Mouse (Mus musculus) urinary bladder, postnatal 36 days (tissue): ENCODE measurements around the gene Slc35e4.
"Not testable (repeated sequence)": the region's sequence is repeated elsewhere in the genome, so short reads cannot be mapped to it uniquely, and the experiment has no call there.

Experiments used
- DNase-seq, 2 experiments: peaks; one replicate each; pipeline ENCODE4 v3.0.0; 2022; ENCODE audit warnings: low spot score in 2 of 2, mixed read lengths in 1 of 2

Slc35e4 gene

GRCm38 (mm10) chr11:3914109-3914840 lies at the start of gene Slc35e4:
Slc35e4 (minus strand) TSS chr11:3914664.
- DNase-seq: peak; percentile 70 to 83

DNA sequence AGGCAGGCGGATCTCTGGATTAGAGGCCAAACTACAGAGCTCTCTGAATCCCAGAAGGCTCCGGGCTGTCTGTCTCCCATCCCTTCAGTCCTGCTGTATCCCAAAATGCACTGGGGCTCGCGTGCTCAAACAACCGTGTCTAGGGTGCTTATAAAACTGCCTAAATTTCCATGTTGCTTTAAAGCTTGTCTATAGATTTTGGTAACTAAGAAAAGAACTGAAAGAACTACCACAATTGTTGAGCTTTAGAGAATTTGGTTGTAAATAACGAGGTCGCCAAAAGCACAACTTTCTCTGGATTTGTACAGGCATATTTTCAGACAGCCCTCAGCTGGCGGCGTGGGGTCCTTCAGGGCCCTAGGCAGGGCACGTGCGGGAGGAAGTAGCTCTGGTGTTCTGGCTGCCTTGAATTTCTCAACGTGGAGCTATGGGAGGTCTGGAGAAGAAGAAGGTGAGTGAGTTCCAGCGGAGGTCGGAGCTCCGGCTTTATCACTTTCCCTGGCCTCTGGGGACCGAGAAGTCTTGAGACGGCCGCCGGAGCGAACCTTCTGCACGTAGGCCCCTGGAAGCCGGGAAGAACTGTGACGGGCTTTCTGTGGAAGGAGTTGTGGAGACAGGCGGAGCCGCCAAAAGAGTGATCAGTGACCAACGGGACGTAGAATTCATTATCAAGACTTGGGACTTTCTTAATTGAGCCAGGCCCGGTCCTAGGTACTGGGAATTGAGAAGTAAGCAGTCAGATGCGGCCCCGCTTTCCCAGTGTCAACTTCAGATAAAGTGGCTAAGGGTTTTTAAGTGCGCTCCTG lies 49.3 kb upstream of the Slc35e4 start, which contains the start of gene Pes1:
Gene Pes1 (plus strand): TSS at position 366 of the 806 bp plus-strand sequence.
- DNase-seq: peak; percentile 77 to 78

DNA sequence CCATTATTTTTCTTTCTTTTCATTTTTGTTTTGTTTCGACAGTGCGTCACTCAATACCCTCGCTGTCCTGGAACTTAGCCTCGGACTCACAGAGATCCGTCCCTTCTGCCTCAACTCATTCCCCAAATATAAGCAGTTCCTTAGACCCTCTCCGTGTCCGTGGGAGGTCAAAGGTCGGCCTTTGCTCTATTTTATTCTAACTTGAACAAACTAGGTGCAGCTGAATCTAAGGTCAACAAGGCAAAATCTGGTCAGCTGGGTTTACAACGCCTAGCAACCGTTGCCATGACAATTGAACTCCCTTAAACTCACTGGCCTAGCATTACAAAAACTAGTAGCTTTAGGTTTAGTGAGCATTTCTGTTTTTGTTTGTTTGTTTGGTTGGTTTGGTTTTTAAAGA lies 48.7 kb upstream of the Slc35e4 start:
- no peak for DNase-seq

DNA sequence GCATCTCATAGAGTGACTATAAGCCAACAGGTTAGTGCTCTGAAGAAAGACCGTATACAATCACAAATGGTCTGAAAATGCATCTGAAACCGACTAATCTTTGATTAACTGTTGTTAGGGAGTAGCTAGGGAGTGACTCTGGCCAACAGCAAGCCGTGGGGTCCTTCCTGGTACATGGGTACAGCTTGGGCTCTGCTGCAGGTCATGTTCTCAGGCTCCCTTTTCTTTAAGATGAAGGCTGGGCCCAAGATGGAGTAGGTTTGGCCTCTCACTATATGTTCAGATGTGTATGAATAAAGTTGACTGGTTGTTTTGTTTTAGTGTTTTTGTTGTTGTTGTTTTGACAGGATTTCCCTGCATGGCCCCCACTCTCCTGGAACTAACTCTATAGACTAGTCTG lies 47.3 kb upstream of the Slc35e4 start:
- no peak for DNase-seq

DNA sequence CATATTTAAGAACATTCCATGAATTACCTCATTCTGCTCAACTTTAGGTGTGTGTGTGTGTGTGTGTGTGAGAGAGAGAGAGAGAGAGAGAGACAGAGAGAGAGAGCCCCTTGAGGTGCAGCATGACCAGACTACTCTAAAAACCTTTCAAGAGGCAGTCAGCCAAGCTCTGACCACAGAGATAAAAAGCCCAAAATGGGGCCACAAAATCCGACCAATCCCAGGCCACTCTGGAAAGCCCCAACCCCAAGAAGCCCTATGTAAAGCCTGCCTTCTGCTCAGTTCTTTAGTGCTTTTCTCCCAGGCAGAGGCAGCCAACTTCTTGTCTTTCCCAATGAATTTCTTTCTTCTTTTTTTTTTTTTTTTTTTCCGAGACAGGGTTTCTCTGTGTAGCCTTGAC lies 46.4 kb upstream of the Slc35e4 start:
- no peak for DNase-seq

DNA sequence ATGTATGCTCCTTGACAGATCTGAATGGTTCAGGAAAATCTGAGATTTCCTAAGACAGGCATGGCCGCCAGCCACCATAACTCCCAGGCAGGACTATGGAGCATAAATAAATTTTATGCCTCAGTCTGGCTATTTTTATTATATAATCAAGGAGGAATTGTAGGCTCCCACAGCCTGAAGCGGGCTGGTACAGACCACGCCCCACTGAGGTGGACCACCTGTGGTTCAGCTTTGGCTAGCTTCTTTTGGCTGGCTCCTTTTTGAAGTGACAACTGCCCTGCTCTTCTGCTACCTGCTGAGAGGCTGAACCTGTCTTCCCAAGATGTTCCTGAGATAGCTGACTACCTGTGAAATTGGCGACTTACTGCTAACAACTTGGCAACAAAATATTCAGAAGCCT lies 40.9 kb upstream of the Slc35e4 start:
- DNase-seq: not testable (repeated sequence)

DNA sequence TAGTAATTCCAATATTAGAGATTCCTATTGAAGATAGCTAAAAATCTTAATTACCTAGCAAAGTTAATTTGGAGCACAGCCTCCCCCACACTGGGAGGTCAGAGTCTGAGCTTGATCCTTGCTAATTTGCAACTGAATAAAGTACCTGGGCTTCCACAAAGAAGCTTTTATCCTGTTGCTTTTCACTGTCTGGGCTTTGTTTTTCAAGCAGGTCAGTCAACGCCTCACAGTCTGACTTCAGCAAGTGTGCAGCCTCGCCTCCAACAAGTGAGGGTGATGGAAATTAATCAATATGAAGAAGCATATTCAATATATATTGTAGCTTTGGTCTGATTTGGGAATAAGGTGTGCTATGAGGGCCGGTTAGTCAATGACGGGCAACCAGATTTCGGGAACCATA lies 40.4 kb upstream of the Slc35e4 start:
- DNase-seq: not testable (repeated sequence)

DNA sequence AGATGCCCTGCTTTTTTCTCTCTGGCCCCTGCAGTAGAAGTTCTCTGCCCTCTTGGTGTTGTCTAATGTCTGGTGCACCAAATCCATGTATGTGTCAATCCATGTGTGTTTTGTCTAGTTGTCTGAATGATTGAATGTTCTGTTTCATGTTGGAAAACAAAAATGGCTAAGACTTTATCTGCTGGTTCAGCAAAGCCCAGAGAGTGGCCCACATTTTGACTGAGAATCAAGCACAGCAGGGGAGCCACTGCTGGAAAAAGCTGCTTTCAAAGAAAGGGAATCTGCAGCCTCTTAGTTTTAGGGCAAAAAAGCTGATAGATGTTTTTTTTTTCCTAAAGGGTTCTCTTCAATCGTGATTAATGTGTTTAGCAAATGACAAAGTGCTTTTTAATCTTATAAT lies 31.9 kb upstream of the Slc35e4 start:
- no peak for DNase-seq

- no peak for DNase-seq
These were observed 26.9 kb upstream of the Slc35e4 start for GRCm38 (mm10) chr11:3941371-3941770.

GRCm38 (mm10) chr11:3937321-3937874 lies 22.9 kb upstream of the Slc35e4 start:
- DNase-seq: no peak

GRCm38 (mm10) chr11:3936318-3936717 lies 21.9 kb upstream of the Slc35e4 start:
- DNase-seq: no peak

GRCm38 (mm10) chr11:3935135-3935534 lies 20.7 kb upstream of the Slc35e4 start:
- no peak for DNase-seq

- DNase-seq: no peak
These were observed 19.4 kb upstream of the Slc35e4 start for GRCm38 (mm10) chr11:3933756-3934285.

GRCm38 (mm10) chr11:3931511-3932211 lies 17.2 kb upstream of the Slc35e4 start, which contains the start of gene Tcn2:
Tcn2 (minus strand) TSS chr11:3932159.
- DNase-seq: peak; percentile 78 to 92

DNA sequence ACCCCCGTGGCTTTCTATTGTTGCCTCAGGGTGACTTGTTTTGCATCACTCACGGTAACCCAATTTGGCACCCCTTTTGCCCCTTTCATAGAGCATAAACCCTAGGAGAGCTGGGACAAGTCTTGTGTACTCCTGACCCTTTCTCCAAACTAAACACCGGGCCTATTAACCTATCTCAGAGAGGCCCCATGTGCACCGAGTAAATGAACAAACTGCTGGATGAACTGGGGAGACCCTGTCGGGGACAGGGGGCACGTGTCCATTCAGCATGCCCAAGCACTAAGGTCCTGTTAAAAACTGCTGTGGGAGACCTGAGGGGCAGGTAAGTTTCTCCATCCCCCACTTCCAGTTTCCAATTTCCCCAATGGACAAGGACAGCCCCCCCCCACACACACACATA lies 16.5 kb upstream of the Slc35e4 start:
- DNase-seq: no peak

- DNase-seq: no peak
These were observed 15.6 kb upstream of the Slc35e4 start for GRCm38 (mm10) chr11:3930019-3930418.

DNA sequence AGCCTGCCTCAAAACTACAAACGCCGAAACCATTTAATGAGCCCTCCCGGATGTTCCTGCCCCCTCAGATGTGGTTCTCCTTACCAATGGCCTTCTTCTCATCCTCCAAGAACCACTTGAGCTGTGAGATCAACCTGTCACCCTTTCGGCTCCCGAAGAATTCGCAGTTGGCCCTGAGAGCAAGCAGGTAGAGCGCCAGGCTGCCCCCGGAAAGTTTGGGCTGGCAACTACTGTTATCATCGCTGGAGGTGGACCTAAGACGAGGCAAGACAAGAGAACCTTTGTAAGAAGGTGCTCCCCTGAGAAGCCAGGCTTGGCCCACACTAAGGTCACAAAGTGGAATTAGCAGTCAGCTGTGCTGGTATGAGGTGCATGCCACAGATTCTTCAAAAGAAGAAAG lies 11.5 kb upstream of the Slc35e4 start:
- DNase-seq: no peak

DNA sequence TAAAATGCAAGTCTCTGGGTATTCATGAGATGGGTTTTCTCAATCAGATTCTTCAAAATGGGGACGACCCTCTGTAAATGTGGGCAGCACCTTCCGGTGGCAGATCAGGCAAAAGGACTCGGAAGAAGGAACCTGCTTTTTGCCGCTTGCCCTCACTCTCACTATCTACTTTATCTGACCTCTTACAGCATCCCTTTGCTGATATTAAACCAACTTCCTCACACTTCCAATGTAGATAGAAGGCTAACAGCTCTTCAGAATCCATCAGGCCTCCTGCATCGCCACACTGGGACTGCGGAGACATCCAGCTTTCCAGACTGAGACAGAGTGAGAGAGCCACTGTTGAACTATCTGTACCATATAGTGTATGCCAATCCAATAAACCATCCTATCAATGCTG lies 8.3 kb upstream of the Slc35e4 start:
- no peak for DNase-seq

DNA sequence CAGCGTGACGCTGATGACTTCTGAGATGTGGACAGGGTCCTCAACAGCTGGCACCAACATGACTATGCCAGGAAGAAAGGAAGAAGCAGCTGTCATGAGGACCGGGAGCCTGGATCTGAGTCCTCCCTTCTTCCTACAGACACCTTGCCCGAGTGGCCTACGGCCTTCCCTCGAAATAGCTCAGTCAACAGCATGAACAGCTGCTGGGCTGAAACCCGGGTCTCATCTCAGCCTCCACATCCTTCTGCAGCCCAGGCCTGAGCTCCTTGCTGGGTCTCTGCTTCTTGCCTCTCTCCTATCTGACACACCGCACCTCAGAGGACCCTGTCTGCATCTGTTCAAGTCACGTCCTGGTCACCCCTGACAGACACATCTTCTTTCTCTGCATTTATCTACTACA lies 7.7 kb upstream of the Slc35e4 start:
- no peak for DNase-seq

DNA sequence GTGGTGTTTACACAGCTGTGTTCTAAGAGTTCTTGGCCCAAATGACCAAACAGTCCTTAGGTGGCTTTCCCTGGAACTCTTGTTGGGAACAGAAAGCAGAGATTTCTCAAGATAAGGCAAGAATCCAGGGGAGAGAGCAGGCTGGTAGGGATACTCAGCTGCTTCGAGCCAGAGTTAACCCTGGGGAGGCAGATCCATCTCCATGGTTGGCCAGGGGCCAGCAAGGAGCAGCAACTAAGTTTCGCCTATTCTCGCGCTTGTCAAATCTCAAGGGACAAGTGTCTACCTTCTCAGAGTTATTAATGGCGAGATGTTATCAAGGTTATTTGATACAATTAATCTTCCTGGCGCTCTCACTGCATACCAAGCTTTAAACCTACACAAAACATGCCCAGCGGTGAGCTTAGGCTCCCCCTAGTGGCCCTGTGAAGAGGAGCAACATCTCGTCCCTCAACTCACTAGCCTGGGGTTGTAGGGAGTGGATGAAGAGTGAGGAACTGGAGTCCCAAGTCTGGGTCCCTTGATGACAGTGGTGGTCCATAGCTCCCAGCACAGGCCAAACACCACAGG lies 6.9 kb upstream of the Slc35e4 start:
- DNase-seq: peak; percentile 41 to 54

GRCm38 (mm10) chr11:3920476-3920875 lies 6.0 kb upstream of the Slc35e4 start:
- no peak for DNase-seq
